Mouse (Mus musculus): ENCODE measurements around the gene Cdkn2aipnl. TPM values are rescaled to one million over a fixed set of nuclear protein-coding genes. Genes with fewer than 3 reads are reported as not detected.

Gene Cdkn2aipnl
- polyA plus RNA-seq (2014; fragmentation: Illumina TruSeq; extraction: RNeasy Lipid Tissue Mini Kit (QIAGEN cat#74804); ENCODE audit: low read depth, low replicate concordance) = 13.1 TPM

DNA sequence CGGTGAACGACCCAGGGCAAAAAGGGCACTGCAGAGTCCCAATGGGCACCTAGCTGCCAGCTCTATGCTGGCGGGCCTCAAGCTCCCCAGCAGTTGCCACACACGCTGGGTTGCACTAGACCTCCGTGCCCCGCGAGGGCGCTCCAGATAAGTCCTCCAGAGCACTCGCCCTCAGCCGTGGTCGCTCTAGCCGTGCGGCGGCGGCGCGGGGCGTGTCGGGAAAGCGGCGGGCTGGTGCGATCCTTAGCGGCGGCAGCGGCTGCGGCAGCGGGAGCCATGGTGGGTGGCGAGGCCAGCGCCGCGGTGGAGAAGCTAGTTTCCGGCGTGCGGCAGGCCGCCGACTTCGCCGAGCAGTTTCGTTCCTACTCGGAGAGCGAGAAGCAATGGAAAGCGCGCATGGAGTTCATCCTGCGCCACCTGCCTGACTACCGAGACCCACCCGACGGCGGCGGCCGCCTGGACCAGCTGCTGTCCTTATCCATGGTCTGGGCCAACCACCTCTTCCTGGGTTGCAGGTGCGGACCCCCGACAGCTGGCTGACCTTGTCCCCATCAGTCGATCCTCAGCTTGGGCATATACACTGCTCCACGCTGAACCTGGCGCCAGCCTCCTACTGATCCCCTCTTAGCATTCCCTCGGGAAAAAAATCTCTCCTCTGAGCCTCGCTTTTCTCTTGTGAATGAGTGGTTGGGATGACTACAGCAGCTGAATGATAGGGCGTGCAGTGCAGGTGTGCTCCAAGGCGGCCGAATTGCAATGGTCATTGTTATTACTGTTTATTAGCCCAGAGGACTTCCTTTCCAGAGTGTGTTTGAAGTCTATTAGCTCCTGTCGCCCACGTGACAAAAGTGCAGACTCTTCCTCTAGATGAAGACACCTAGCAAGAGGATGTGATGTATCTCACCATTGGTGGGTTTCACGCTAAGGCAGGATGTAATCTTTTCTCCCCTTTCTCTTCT lies at the start of gene Cdkn2aipnl:
Cdkn2aipnl (plus strand) TSS at position 219 of the 959 bp plus-strand sequence.

DNA sequence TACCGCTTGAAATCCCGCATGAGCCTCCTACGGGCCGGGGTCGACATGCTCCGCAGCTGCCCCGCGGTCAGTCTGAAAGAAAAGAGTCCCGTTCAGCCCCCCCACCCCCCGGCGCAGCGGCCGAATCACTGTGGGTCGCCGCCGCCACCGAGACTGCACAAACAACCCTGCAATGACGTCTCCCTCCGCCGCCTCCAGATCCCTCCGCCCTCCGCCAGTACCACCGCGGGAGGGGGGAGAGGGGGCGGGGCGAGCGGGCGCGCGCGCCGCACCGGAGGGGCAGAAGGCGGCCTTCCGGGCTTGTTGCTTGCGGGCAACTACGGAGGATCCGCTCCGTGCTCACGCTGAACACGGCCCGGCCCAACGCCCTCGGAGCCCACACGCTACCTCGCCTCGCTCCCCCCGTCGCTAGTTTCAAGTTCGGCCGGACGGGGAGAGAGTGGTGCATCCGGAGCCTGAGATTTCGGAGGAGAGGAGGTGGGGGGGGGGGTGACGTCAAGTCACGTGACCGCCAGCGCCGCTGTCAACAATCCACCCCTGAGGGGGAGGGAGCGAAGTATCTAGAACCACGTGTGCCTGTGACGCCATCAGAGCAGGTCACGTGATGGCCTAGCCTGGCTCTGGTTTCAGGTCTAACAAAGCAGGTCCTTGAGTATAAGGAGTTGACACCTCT lies 33.0 kb downstream of the Cdkn2aipnl start, which contains the start of gene Ube2b:
Ube2b (minus strand) TSS at position 473 of the 673 bp plus-strand sequence.

GRCm38 (mm10) chr11:52003772-52004528 lies 36.5 kb downstream of the Cdkn2aipnl start, which contains the start of gene Cdkl3:
TSS of gene Cdkl3 (plus strand) at chr11:52004221.

Other genes with a start within 250 kb of the Cdkn2aipnl start
- gene Sec24a, start 204.0 kb upstream of the Cdkn2aipnl start, polyA plus RNA-seq (2014; fragmentation: Illumina TruSeq; extraction: RNeasy Lipid Tissue Mini Kit (QIAGEN cat#74804); ENCODE audit: low read depth, low replicate concordance) = 8.9 TPM
- 162 TPM for gene Sar1b, start 204.0 kb upstream of the Cdkn2aipnl start, polyA plus RNA-seq (2014; fragmentation: Illumina TruSeq; extraction: RNeasy Lipid Tissue Mini Kit (QIAGEN cat#74804); ENCODE audit: low read depth, low replicate concordance)
- 7.3 TPM for gene Jade2, start 110.0 kb upstream of the Cdkn2aipnl start, polyA plus RNA-seq (2014; fragmentation: Illumina TruSeq; extraction: RNeasy Lipid Tissue Mini Kit (QIAGEN cat#74804); ENCODE audit: low read depth, low replicate concordance)
- 565 TPM for gene Ube2b, start 33.1 kb downstream of the Cdkn2aipnl start, polyA plus RNA-seq (2014; fragmentation: Illumina TruSeq; extraction: RNeasy Lipid Tissue Mini Kit (QIAGEN cat#74804); ENCODE audit: low read depth, low replicate concordance)
- gene Cdkl3, start 36.6 kb downstream of the Cdkn2aipnl start, polyA plus RNA-seq (2014; fragmentation: Illumina TruSeq; extraction: RNeasy Lipid Tissue Mini Kit (QIAGEN cat#74804); ENCODE audit: low read depth, low replicate concordance) = 5.8 TPM
- gene Ppp2ca, start 131.0 kb downstream of the Cdkn2aipnl start, polyA plus RNA-seq (2014; fragmentation: Illumina TruSeq; extraction: RNeasy Lipid Tissue Mini Kit (QIAGEN cat#74804); ENCODE audit: low read depth, low replicate concordance) = 55.6 TPM
- gene Olfr1373, start 177.9 kb downstream of the Cdkn2aipnl start, polyA plus RNA-seq (2014; fragmentation: Illumina TruSeq; extraction: RNeasy Lipid Tissue Mini Kit (QIAGEN cat#74804); ENCODE audit: low read depth, low replicate concordance) = not detected
- gene Olfr1371, start 246.3 kb downstream of the Cdkn2aipnl start, polyA plus RNA-seq (2014; fragmentation: Illumina TruSeq; extraction: RNeasy Lipid Tissue Mini Kit (QIAGEN cat#74804); ENCODE audit: low read depth, low replicate concordance) = not detected

Measured in heart, adult 10 weeks (tissue).